Comparison of ENCODE assay signal across 24 mouse cellular contexts in the genomic region with DNA sequence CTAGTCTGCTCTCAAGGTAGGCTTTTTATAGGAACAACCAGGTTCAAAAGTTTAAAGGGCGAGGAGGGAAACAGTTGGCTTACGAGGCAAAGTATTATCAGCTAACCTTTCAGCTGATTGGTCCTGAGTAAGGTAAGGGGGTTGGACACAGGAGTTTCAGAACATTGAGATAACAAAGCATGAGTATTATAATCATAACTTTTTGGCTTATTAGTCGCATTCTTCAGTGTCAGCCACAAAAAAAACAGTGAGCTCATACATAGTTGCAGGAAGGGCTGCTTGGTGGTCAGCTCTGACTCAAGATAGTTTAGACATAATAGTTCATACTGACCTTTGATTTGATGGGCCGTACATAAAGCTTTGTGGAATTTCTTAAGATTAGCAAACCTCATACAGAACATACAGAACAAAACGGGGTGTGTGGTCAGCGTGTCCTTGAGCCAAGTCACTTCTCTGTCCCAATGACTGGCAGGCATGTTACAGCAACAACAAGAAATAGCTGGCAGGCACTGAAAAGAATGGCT. TPM values are rescaled to one million over a fixed set of nuclear protein-coding genes. Genes with fewer than 3 reads are reported as not detected.
DNase-seq lines count a peak whose midpoint lies in the region; ATAC-seq lines count a peak whose summit lies in the region.
"Had no signal": no experiment of that assay in that cellular context is flagged by ENCODE, and none has a peak within 500 bp of the region (broad histone marks: within the 10 kb centered on the region; RNA-seq: fewer than 3 reads in every experiment).

No protein-coding gene starts in this region.

- ATAC-seq in heart, embryonic 16.5 days (replicated peaks; ENCODE audit: extremely low read depth, insufficient read depth, low FRiP score) = peak; percentile 82
- ATAC-seq in forebrain, embryonic 15.5 days (replicated peaks) = no peak

- peak overlapping the region; percentile 74 for H3K27ac ChIP-seq in heart, embryonic 16.5 days (ENCODE audit: low read length)
- H3K27ac ChIP-seq in forebrain, embryonic 15.5 days (replicated peaks) = no peak overlapping the region
- H3K27ac ChIP-seq: embryonic facial prominence, embryonic 15.5 days; midbrain, embryonic 10.5 days; neural tube, embryonic 13.5 days had no signal

- no peak overlapping the region for H3K4me3 ChIP-seq in heart, embryonic 16.5 days (ENCODE audit: low read length)
- no peak overlapping the region for H3K4me3 ChIP-seq in forebrain, embryonic 15.5 days
- H3K4me3 ChIP-seq: embryonic facial prominence, embryonic 15.5 days; midbrain, embryonic 10.5 days; neural tube, embryonic 13.5 days had no signal

- no peaks in the 10 kb centered on the region for H3K9me3 ChIP-seq in heart, embryonic 16.5 days (replicated peaks; ENCODE audit: control insufficient read depth, low read length)
- H3K9me3 ChIP-seq in forebrain, embryonic 15.5 days = no peaks in the 10 kb centered on the region
- H3K9me3 ChIP-seq: embryonic facial prominence, embryonic 15.5 days; midbrain, embryonic 10.5 days; neural tube, embryonic 13.5 days had no signal

- peak; percentile 65 for DNase-seq in adrenal gland, adult 2 months
- no peak for DNase-seq in adrenal gland, adult 18-20 months (ENCODE audit: low spot score in 2 of 2)
- no peak for DNase-seq in heart, postnatal 14 days
- DNase-seq in 416B (ENCODE audit: low read depth) = peak; percentile 58
- DNase-seq in heart, postnatal 10 days = peak; percentile 52 to 61
- no peak for DNase-seq in frontal cortex, postnatal 14 days (ENCODE audit: low spot score in 2 of 2)
- DNase-seq: cerebellum, adult 8-10 months; gastrocnemius, postnatal 25 days; layer of hippocampus, postnatal 36 days; left cerebral cortex, postnatal 4 days; lung, postnatal 10 days; spleen, adult 18-20 months had no signal

- H3K27me3 ChIP-seq in heart, embryonic 16.5 days (ENCODE audit: control insufficient read depth, insufficient read depth, low read length) = no peaks in the 10 kb centered on the region
- no peaks in the 10 kb centered on the region for H3K27me3 ChIP-seq in forebrain, embryonic 15.5 days
- H3K27me3 ChIP-seq: embryonic facial prominence, embryonic 15.5 days; neural tube, embryonic 13.5 days had no signal

- peaks cover 6% of the 10 kb centered on the region; the same call in 1 of the 2 replicates for H3K36me3 ChIP-seq in heart, embryonic 16.5 days (ENCODE audit: control insufficient read depth, insufficient read depth)
- 0 out of 2 replicates have a peak, but pooled peaks cover 2% of the 10 kb centered on the region for H3K36me3 ChIP-seq in forebrain, embryonic 15.5 days
- H3K36me3 ChIP-seq: embryonic facial prominence, embryonic 15.5 days; midbrain, embryonic 10.5 days had no signal

- H3K4me1 ChIP-seq in heart, embryonic 16.5 days (ENCODE audit: control insufficient read depth, insufficient read depth, low read length) = peaks cover 13% of the 10 kb centered on the region; the same call in 1 of the 2 replicates
- H3K4me1 ChIP-seq in forebrain, embryonic 15.5 days = no peaks in the 10 kb centered on the region
- H3K4me1 ChIP-seq: embryonic facial prominence, embryonic 15.5 days; midbrain, embryonic 10.5 days; neural tube, embryonic 13.5 days had no signal

- H3K9ac ChIP-seq in heart, embryonic 16.5 days (ENCODE audit: low read length) = no peak overlapping the region
- no peak overlapping the region for H3K9ac ChIP-seq in forebrain, embryonic 15.5 days (replicated peaks)
- H3K9ac ChIP-seq: embryonic facial prominence, embryonic 15.5 days; neural tube, embryonic 13.5 days had no signal

- intact Hi-C loops in heart, postnatal 14 days (cut with DNase I) = no loop called here
- intact Hi-C loops in heart, postnatal 10 days (cut with DNase I) = no loop called here

- H3K4me2 ChIP-seq in heart, embryonic 16.5 days (ENCODE audit: low read depth, low read length) = no peak overlapping the region
- H3K4me2 ChIP-seq in forebrain, embryonic 15.5 days (replicated peaks) = no peak overlapping the region
- H3K4me2 ChIP-seq: embryonic facial prominence, embryonic 15.5 days; liver, embryonic 11.5 days; neural tube, embryonic 13.5 days had no signal

- 42% methylated on average over 6 of the region's 6 CpGs for WGBS in heart, embryonic 16.5 days
- WGBS in forebrain, embryonic 15.5 days = 67% methylated on average over 6 of the region's 6 CpGs

RNA-seq across cellular contexts. Expression of a gene that starts 5.4 kb away (rescaled TPM):
- total RNA-seq in adrenal gland, adult 2 months (2021) = not detected
- polyA plus RNA-seq in adrenal gland, adult 2 months (2012; rRNA removed) = not detected in 2 replicates
- not detected for total RNA-seq in adrenal gland, adult 18-20 months (2021)
- not detected in 2 replicates for polyA plus RNA-seq in heart, embryonic 16.5 days (2015; fragmentation: Nextera tagmentation; extraction: Ambion mirVana)
- total RNA-seq in heart, postnatal 14 days (2021) = not detected
- total RNA-seq in heart, postnatal 10 days (2021) = not detected
- not detected in 2 replicates for polyA plus RNA-seq in forebrain, embryonic 15.5 days (2015; fragmentation: Nextera tagmentation; extraction: Ambion mirVana)
- total RNA-seq: gastrocnemius, postnatal 25 days; layer of hippocampus, postnatal 36 days; left cerebral cortex, postnatal 4 days; monocyte, adult 5-6 weeks had no signal
- polyA plus RNA-seq: embryonic facial prominence, embryonic 15.5 days; forebrain, embryonic 11.5 days; hindbrain, embryonic 11.5 days; kidney, embryonic 14.5 days; liver, embryonic 11.5 days; midbrain, embryonic 10.5 days; neural tube, embryonic 13.5 days; stomach, embryonic 14.5 days; thymus, postnatal 0 days had no signal

RNA-seq across cellular contexts. Expression of a gene that starts 26.1 kb away (rescaled TPM):
- total RNA-seq in adrenal gland, adult 2 months (2021) = 10 to 100 TPM in 1 of 2 experiments, 1 to 10 TPM in 1; 4.4 to 12.1 TPM
- 0.85 TPM in 1 of 2 replicates, not detected in the other for polyA plus RNA-seq in adrenal gland, adult 2 months (2012; rRNA removed)
- total RNA-seq in adrenal gland, adult 18-20 months (2021) = 1 to 10 TPM; 5.8 to 6.5 TPM
- polyA plus RNA-seq in heart, embryonic 16.5 days (2015; fragmentation: Nextera tagmentation; extraction: Ambion mirVana) = 108 and 118 TPM in 2 replicates
- total RNA-seq in heart, postnatal 14 days (2021) = 10 to 100 TPM; 32.6 to 34.4 TPM
- total RNA-seq in heart, postnatal 10 days (2021) = 10 to 100 TPM; 40.6 to 45.1 TPM
- polyA plus RNA-seq in forebrain, embryonic 15.5 days (2015; fragmentation: Nextera tagmentation; extraction: Ambion mirVana) = 41.1 and 50.3 TPM in 2 replicates

Comparison
In these comparisons a context has a peak if more than half of its experiments do, and no peak if none do; other contexts are left out.
1. DNase-seq: peak in adrenal gland, adult 2 months (single experiment), 416B (single experiment) and heart, postnatal 10 days (2 of 2); none in adrenal gland, adult 18-20 months (0 of 2), heart, postnatal 14 days (0 of 2) and frontal cortex, postnatal 14 days (0 of 2).